Mouse (Mus musculus): ENCODE results near the gene Edrf1.

DNA sequence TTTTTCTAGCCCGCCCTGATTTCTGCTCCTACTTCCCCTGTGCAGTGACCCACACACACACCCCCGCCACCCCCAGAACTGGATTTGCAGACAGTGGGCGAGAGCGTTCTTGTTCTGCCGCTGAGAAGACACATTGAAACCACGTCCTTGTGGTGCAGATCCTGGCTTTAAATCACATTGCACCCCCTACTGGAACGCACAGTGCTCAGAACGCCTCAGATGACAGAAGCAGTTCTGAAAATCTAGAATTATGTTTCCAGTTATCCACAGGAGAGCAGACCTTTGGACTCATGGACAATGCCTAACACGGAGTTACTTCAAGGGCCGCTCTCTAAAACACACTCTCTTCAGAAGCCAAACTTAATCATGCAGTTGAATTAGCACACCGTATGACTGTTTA lies 16.6 kb upstream of the Edrf1 start:
- no peak for TF ChIP-seq CTCF (IDR thresholded peaks at IDR 0.05; ENCODE audit: control insufficient read depth, insufficient read depth, insufficient replicate concordance, low read depth, low read length)
- TF ChIP-seq POLR2A (IDR thresholded peaks at IDR 0.05; ENCODE audit: control insufficient read depth, low read depth, low read length): no peak
